Mouse (Mus musculus): ENCODE results near the gene Btf3. TPM values are rescaled to one million over a fixed set of nuclear protein-coding genes. Genes with fewer than 3 reads are reported as not detected.
A peak's percentile ranks its signal among the peaks of the same experiment; 100 is the strongest.

Gene Btf3
- polyA plus RNA-seq, 1 experiment from 2014 or later, result 893 TPM

DNA sequence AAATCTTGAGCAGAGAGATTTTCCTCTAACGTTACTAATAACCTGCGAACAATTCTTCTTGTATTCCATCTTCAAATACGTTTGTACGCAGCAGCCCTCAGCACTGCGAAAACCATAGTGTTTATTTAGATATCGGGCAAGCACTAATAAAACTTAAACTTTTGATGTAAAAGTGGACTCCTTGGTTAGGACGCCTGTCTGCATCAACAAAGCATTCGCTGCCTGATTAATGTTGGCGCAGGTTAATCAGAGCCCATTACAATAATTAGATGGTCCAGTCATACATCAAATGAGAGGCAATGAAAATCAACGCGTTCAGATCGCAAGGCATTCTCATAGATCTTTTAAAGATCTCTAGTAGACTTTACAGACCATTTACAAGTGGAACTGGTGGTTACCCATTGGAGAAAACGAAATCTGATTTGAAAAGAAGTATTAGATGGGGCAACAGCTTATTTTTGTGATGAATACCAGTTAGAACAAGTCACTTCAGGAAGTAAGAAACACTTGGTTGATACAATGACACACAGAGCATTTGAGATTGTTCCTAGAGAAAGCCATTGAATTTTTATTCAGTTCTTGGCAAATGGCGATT lies 35.7 kb upstream of the Btf3 start:
- H3K36me3 ChIP-seq (ENCODE audit: control insufficient read depth, insufficient read depth, low read length), result no peaks in the 10 kb centered on the region
- no peak overlapping the region for H3K27ac ChIP-seq (ENCODE audit: low read depth, low read length)
- no peak overlapping the region for H3K4me2 ChIP-seq
- H3K4me3 ChIP-seq (ENCODE audit: low read depth, low read length), result no peak overlapping the region
- H3K9ac ChIP-seq (ENCODE audit: low read depth, low read length), result no peak overlapping the region
- 15% methylated on average over 14 of the region's 14 CpGs for WGBS
- DNase-seq (ENCODE audit: low spot score), result no peak
- H3K9me3 ChIP-seq (ENCODE audit: control insufficient read depth, low read length), result no peaks in the 10 kb centered on the region
- no peak for ATAC-seq (replicated peaks; ENCODE audit: low FRiP score)
- H3K27me3 ChIP-seq (replicated peaks; ENCODE audit: control insufficient read depth, insufficient read depth, low read length), result peaks cover 80% of the 10 kb centered on the region
- peaks cover 8% of the 10 kb centered on the region for H3K4me1 ChIP-seq (replicated peaks; ENCODE audit: control insufficient read depth, insufficient read depth, low read length)

DNA sequence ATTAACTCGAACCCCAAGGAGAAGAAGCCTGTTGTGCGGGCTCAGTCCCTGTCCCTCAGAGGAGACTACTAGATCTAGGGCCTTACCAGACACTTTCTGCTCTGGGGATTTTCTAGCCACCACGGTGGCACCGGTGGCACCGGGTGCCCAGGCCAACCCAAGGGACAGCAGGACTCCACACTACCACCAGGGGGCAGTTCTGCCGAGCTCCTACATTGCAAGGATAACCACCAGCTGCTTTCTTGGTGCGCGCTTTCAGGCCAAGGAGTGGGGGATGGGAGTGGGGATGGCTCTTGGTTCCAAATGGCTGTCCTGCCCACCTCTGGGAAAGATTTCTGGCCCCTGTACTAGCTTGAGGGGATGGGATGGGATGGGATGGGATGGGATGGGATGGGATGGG lies 34.7 kb upstream of the Btf3 start:
- peaks cover 8% of the 10 kb centered on the region for H3K4me1 ChIP-seq (replicated peaks; ENCODE audit: control insufficient read depth, insufficient read depth, low read length)
- no peaks in the 10 kb centered on the region for H3K36me3 ChIP-seq (ENCODE audit: control insufficient read depth, insufficient read depth, low read length)
- DNase-seq (ENCODE audit: low spot score), result no peak
- no peaks in the 10 kb centered on the region for H3K9me3 ChIP-seq (ENCODE audit: control insufficient read depth, low read length)
- H3K9ac ChIP-seq (ENCODE audit: low read depth, low read length), result no peak overlapping the region
- H3K27ac ChIP-seq (ENCODE audit: low read depth, low read length), result no peak overlapping the region
- H3K4me3 ChIP-seq (ENCODE audit: low read depth, low read length), result no peak overlapping the region
- H3K27me3 ChIP-seq (replicated peaks; ENCODE audit: control insufficient read depth, insufficient read depth, low read length), result peaks cover 71% of the 10 kb centered on the region
- H3K4me2 ChIP-seq, result no peak overlapping the region
- 8% methylated on average over 8 of the region's 8 CpGs for WGBS
- ATAC-seq (replicated peaks; ENCODE audit: low FRiP score), result no peak

DNA sequence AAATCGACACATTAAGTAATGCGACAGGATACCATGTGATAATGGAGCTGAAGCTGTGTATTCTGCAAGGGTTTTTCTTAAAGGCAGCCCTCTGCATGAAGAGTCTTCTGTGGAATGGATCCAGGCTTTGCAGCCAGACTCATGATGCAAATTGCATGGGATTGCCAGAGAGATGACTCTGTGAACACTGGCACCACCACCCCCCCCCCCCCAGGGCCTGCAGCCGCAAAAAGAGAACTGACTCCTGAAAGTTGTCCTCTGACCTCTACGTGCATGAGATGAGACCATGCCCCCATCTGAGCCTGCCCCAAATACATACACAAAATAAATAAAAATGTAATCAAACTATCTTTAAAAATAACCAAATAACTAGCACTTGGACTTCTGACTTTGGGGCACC lies 32.7 kb upstream of the Btf3 start:
- DNase-seq (ENCODE audit: low spot score) (no peak), ATAC-seq (replicated peaks; ENCODE audit: low FRiP score) (no peak)
- H3K27me3 ChIP-seq (replicated peaks; ENCODE audit: control insufficient read depth, insufficient read depth, low read length), result peaks cover 59% of the 10 kb centered on the region
- H3K9me3 ChIP-seq (ENCODE audit: control insufficient read depth, low read length), result no peaks in the 10 kb centered on the region
- H3K4me2 ChIP-seq, result no peak overlapping the region
- H3K36me3 ChIP-seq (ENCODE audit: control insufficient read depth, insufficient read depth, low read length), result no peaks in the 10 kb centered on the region
- H3K27ac ChIP-seq (ENCODE audit: low read depth, low read length), result no peak overlapping the region
- H3K9ac ChIP-seq (ENCODE audit: low read depth, low read length), result no peak overlapping the region
- H3K4me1 ChIP-seq (replicated peaks; ENCODE audit: control insufficient read depth, insufficient read depth, low read length), result peaks cover 8% of the 10 kb centered on the region
- WGBS, result 63% methylated on average over 4 of the region's 4 CpGs
- H3K4me3 ChIP-seq (ENCODE audit: low read depth, low read length), result no peak overlapping the region

GRCm38 (mm10) chr13:98340506-98340905 lies 23.7 kb upstream of the Btf3 start:
- Histone ChIP-seq H3K9ac (ENCODE audit: low read depth, low read length) (no peak overlapping the region), H3K4me1 (replicated peaks; ENCODE audit: control insufficient read depth, insufficient read depth, low read length) (no peaks in the 10 kb centered on the region), H3K27ac (ENCODE audit: low read depth, low read length) (no peak overlapping the region), H3K4me3 (ENCODE audit: low read depth, low read length) (no peak overlapping the region), H3K4me2 (no peak overlapping the region), H3K27me3 (replicated peaks; ENCODE audit: control insufficient read depth, insufficient read depth, low read length) (peaks cover 9% of the 10 kb centered on the region; the same call in 1 of the 2 replicates), H3K9me3 (ENCODE audit: control insufficient read depth, low read length) (no peaks in the 10 kb centered on the region), H3K36me3 (ENCODE audit: control insufficient read depth, insufficient read depth, low read length) (no peaks in the 10 kb centered on the region)
- DNase-seq (ENCODE audit: low spot score) (no peak), ATAC-seq (replicated peaks; ENCODE audit: low FRiP score) (no peak)
- 74% methylated on average over 5 of the region's 5 CpGs for WGBS

DNA sequence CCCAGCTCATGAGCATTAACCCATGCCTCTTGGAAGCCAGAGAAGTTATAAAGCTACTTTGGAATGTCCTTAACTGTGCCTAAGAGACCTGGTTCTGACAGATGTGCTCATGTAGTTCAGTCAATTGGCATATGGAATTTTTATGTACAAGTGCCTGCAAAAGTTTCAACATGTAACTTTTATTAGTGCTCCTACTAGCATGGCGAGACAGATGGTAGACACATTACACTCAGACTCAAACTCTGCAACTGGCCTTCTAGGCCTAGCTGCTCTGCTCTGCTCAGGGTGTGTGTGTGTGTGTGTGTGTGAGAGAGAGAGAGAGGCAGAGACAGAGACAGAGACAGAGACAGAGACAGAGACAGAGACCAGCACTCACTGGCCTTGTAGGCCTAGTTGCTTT lies 19.4 kb upstream of the Btf3 start:
- Histone ChIP-seq H3K9me3 (ENCODE audit: control insufficient read depth, low read length) (no peaks in the 10 kb centered on the region), H3K9ac (ENCODE audit: low read depth, low read length) (no peak overlapping the region), H3K27me3 (replicated peaks; ENCODE audit: control insufficient read depth, insufficient read depth, low read length) (peaks cover 2% of the 10 kb centered on the region; the same call in 1 of the 2 replicates), H3K4me1 (replicated peaks; ENCODE audit: control insufficient read depth, insufficient read depth, low read length) (no peaks in the 10 kb centered on the region), H3K4me3 (ENCODE audit: low read depth, low read length) (no peak overlapping the region), H3K36me3 (ENCODE audit: control insufficient read depth, insufficient read depth, low read length) (no peaks in the 10 kb centered on the region), H3K4me2 (no peak overlapping the region), H3K27ac (ENCODE audit: low read depth, low read length) (no peak overlapping the region)
- WGBS, result 94% methylated on average over 1 of the region's 1 CpGs
- no peak for ATAC-seq (replicated peaks; ENCODE audit: low FRiP score)
- no peak for DNase-seq (ENCODE audit: low spot score)

- WGBS, result 56% methylated on average over 2 of the region's 2 CpGs
Measured at GRCm38 (mm10) chr13:98332106-98332505, 15.3 kb upstream of the Btf3 start.

DNA sequence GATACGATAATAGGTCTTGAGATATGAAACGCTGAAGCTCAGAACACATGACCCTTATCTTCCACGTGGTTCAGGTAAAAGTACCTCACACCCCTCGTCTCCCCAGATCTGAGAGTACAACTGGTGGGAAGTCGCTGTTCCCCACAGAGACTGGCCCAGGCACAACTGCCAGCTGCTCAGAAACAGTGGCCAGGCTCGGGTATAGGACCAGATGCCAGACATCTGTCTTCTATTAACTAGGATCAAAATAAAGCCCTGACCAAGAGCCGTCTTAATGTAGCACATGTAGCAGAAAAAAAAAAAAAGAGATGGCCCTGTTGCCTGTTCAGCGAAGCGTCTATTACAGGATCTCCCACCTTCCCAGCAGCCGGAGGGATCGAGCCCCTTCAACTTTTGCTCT lies 8.2 kb upstream of the Btf3 start:
- Histone ChIP-seq H3K9me3 (ENCODE audit: control insufficient read depth, low read length) (no peaks in the 10 kb centered on the region), H3K27me3 (replicated peaks; ENCODE audit: control insufficient read depth, insufficient read depth, low read length) (no peaks in the 10 kb centered on the region), H3K4me2 (no peak overlapping the region), H3K36me3 (ENCODE audit: control insufficient read depth, insufficient read depth, low read length) (no peaks in the 10 kb centered on the region), H3K4me3 (ENCODE audit: low read depth, low read length) (no peak overlapping the region), H3K9ac (ENCODE audit: low read depth, low read length) (no peak overlapping the region), H3K4me1 (replicated peaks; ENCODE audit: control insufficient read depth, insufficient read depth, low read length) (no peaks in the 10 kb centered on the region), H3K27ac (ENCODE audit: low read depth, low read length) (no peak overlapping the region)
- 83% methylated on average over 11 of the region's 11 CpGs for WGBS
- ATAC-seq (replicated peaks; ENCODE audit: low FRiP score) (no peak), DNase-seq (ENCODE audit: low spot score) (no peak)

More at GRCm38 (mm10) chr13:98332106-98332505, 15.3 kb upstream of the Btf3 start:
- Histone ChIP-seq H3K27ac (ENCODE audit: low read depth, low read length) (no peak overlapping the region), H3K4me3 (ENCODE audit: low read depth, low read length) (no peak overlapping the region), H3K4me1 (replicated peaks; ENCODE audit: control insufficient read depth, insufficient read depth, low read length) (no peaks in the 10 kb centered on the region), H3K4me2 (no peak overlapping the region), H3K36me3 (ENCODE audit: control insufficient read depth, insufficient read depth, low read length) (no peaks in the 10 kb centered on the region), H3K9me3 (ENCODE audit: control insufficient read depth, low read length) (no peaks in the 10 kb centered on the region), H3K27me3 (replicated peaks; ENCODE audit: control insufficient read depth, insufficient read depth, low read length) (no peaks in the 10 kb centered on the region), H3K9ac (ENCODE audit: low read depth, low read length) (no peak overlapping the region)
- DNase-seq (ENCODE audit: low spot score) (no peak), ATAC-seq (replicated peaks; ENCODE audit: low FRiP score) (no peak)

- Histone ChIP-seq H3K4me3 (ENCODE audit: low read depth, low read length) (peak overlapping the region; percentile 100; the same call in 1 of the 2 replicates), H3K4me2 (peak overlapping the region; percentile 79), H3K27ac (ENCODE audit: low read depth, low read length) (no peak overlapping the region), H3K9me3 (ENCODE audit: control insufficient read depth, low read length) (no peaks in the 10 kb centered on the region), H3K4me1 (replicated peaks; ENCODE audit: control insufficient read depth, insufficient read depth, low read length) (peaks cover 10% of the 10 kb centered on the region), H3K36me3 (ENCODE audit: control insufficient read depth, insufficient read depth, low read length) (peaks cover 10% of the 10 kb centered on the region), H3K9ac (ENCODE audit: low read depth, low read length) (no peak overlapping the region), H3K27me3 (replicated peaks; ENCODE audit: control insufficient read depth, insufficient read depth, low read length) (no peaks in the 10 kb centered on the region)
- 84% methylated on average over 6 of the region's 6 CpGs for WGBS
- ATAC-seq (replicated peaks; ENCODE audit: low FRiP score) (no peak), DNase-seq (ENCODE audit: low spot score) (no peak)
Measured at GRCm38 (mm10) chr13:98317911-98318310, 1.1 kb upstream of the Btf3 start.

GRCm38 (mm10) chr13:98317246-98317677 lies 456 bp upstream of the Btf3 start:
- H3K36me3 ChIP-seq (ENCODE audit: control insufficient read depth, insufficient read depth, low read length), result peaks cover 11% of the 10 kb centered on the region
- no peaks in the 10 kb centered on the region for H3K27me3 ChIP-seq (replicated peaks; ENCODE audit: control insufficient read depth, insufficient read depth, low read length)
- ATAC-seq (replicated peaks; ENCODE audit: low FRiP score) (peak; percentile 10; the same call in 1 of the 2 replicates), DNase-seq (ENCODE audit: low spot score) (no peak)
- WGBS, result 1% methylated on average over 16 of the region's 16 CpGs
- peak overlapping the region; percentile 91 for H3K27ac ChIP-seq (ENCODE audit: low read depth, low read length)
- H3K4me1 ChIP-seq (replicated peaks; ENCODE audit: control insufficient read depth, insufficient read depth, low read length), result peaks cover 10% of the 10 kb centered on the region
- H3K9me3 ChIP-seq (ENCODE audit: control insufficient read depth, low read length), result no peaks in the 10 kb centered on the region
- peak overlapping the region; percentile 100 for H3K9ac ChIP-seq (ENCODE audit: low read depth, low read length)
- peak overlapping the region; percentile 79 for H3K4me2 ChIP-seq
- peak overlapping the region; percentile 100 for H3K4me3 ChIP-seq (ENCODE audit: low read depth, low read length)

All from liver, embryonic 11.5 days (tissue).